Mouse (Mus musculus) hindbrain, embryonic 12.5 days (tissue): ENCODE results near the gene Zbtb20. TPM values are rescaled to one million over a fixed set of nuclear protein-coding genes. Genes with fewer than 3 reads are reported as not detected.

Experiments used
- ATAC-seq: fragments of 200-750 bp; cut with Nextera tagmentation; 2 replicates; pipeline ENCODE4 v1.8.0; 2017; ENCODE audit warnings: moderate TSS enrichment; ENCODE audit not compliant: low FRiP score
- H3K27ac ChIP-seq: fragments of 300-500 bp; sonication (generic); 2 replicates; pipeline ENCODE4 v1.5.1; 2016; ENCODE audit warnings: mild to moderate bottlenecking
- H3K27me3 ChIP-seq: fragments of 300-500 bp; sonication (generic); 2 replicates; pipeline ENCODE4 v1.6.1; 2016; ENCODE audit warnings: mild to moderate bottlenecking
- H3K36me3 ChIP-seq: fragments of 300-500 bp; sonication (generic); 2 replicates; pipeline ENCODE4 v1.6.1; 2016; ENCODE audit warnings: mild to moderate bottlenecking
- H3K4me1 ChIP-seq: fragments of 300-500 bp; sonication (generic); 2 replicates; pipeline ENCODE4 v1.6.1; 2016
- H3K4me2 ChIP-seq: fragments of 300-500 bp; sonication (generic); replicated peaks from 2 replicates; pipeline ENCODE4 v1.6.1; 2016; ENCODE audit warnings: mild to moderate bottlenecking
- H3K4me3 ChIP-seq: fragments of 300-500 bp; sonication (generic); 2 replicates; pipeline ENCODE4 v1.5.1; 2016; ENCODE audit warnings: mild to moderate bottlenecking
- H3K9ac ChIP-seq: fragments of 300-500 bp; sonication (generic); 2 replicates; pipeline ENCODE4 v1.6.1; 2016; ENCODE audit warnings: mild to moderate bottlenecking, moderate library complexity
- H3K9me3 ChIP-seq: fragments of 300-500 bp; sonication (generic); replicated peaks from 2 replicates; pipeline ENCODE4 v1.6.1; 2016; ENCODE audit warnings: mild to moderate bottlenecking
- WGBS: fragments of 180-500 bp; shearing (Covaris S2); methylation state at CpG from one replicate; pipeline ENCODE4 v1.1.7; 2016; 5-methylcytosine and 5-hydroxymethylcytosine counted together
- polyA plus RNA-seq: library from polyadenylated mRNA; unstranded; fragments of >200 nt; fragmentation: Nextera tagmentation; extraction: Ambion mirVana; gene quantifications from 2 replicates; pipeline ENCODE4 v1.2.1, GENCODE M21; 2016

The Zbtb20 gene
- polyA plus RNA-seq, 1 experiment from 2014 or later, result 64.6 TPM

DNA sequence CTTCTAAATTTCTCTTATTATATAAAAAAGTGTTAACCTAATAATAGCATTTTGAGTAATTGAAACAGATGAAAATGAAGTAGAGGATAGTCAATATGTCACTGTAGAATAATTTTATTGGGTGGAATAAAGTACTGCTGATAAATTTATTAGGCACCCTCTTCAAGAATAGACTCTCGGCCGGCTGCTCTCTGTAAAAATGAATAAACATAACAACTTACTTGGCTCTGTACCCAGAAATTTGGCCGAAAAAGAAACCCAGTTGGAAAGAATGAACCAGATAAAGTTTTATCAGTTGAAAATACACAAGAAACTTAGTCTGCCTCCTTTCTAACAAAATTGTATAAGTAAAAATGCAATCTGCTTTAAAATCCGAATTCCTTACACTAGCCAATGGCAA is 527.2 kb downstream of the Zbtb20 start:
- 86% methylated on average over 4 of the region's 4 CpGs for WGBS
- Histone ChIP-seq H3K4me3 (no peak overlapping the region), H3K9me3 (no peaks in the 10 kb centered on the region), H3K27me3 (no peaks in the 10 kb centered on the region), H3K4me2 (no peak overlapping the region), H3K4me1 (peaks cover 5% of the 10 kb centered on the region), H3K27ac (no peak overlapping the region), H3K9ac (no peak overlapping the region), H3K36me3 (no peaks in the 10 kb centered on the region)
- no peak for ATAC-seq

DNA sequence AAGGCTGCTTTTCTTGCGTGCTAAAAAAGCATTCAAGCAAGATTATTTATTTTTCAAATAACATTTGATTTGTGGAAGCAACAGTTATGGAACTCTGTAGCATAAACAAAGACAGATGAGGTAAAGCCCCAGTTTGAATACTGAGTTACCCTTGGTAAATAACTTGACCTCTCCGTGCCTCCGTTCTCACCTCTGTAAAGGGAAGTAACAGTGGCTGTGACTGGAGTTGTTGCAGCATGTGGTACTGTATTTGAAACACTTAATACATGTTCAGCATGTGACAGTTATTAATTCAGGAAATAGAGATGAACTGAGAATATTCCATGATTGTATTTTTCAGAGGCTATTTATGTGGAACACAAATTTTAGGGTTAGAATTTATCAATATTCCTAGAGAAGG is 529.4 kb downstream of the Zbtb20 start:
- Histone ChIP-seq H3K4me1 (peaks cover 11% of the 10 kb centered on the region), H3K36me3 (no peaks in the 10 kb centered on the region), H3K27me3 (no peaks in the 10 kb centered on the region), H3K27ac (no peak overlapping the region), H3K4me3 (no peak overlapping the region), H3K9me3 (no peaks in the 10 kb centered on the region), H3K4me2 (no peak overlapping the region), H3K9ac (no peak overlapping the region)
- WGBS, result 88% methylated on average over 3 of the region's 3 CpGs
- no peak for ATAC-seq

DNA sequence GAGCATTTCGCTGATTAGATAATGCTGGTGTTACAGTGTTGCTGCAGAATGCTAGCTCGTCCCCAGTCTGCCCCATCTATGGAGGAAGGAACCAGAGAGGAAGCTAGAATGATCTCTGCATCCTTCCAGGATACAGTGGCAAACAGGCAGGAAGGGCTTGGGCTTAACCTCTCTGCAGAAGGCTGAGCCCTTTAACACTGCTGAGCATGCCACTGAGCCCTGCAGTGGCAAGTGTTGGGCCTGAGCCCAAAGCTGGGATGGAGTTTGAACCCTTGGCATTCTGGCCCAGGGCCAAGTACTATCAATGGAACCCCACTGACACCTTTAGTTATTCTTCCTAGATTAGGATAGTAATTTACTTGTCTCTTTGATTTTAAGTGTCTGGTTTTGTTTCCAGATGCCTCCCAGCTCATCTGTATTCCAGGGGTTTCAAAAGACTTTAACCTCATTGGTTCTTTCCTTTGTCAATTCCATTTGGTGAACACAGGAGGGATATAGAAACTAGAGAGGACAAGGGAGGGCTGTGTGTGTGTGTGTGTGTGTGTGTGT is 532.0 kb downstream of the Zbtb20 start:
- peak; percentile 50; the same call in 1 of the 2 replicates for ATAC-seq
- 74% methylated on average over 2 of the region's 2 CpGs for WGBS
- no peak overlapping the region; the same call in 1 of the 2 replicates for H3K27ac ChIP-seq

DNA sequence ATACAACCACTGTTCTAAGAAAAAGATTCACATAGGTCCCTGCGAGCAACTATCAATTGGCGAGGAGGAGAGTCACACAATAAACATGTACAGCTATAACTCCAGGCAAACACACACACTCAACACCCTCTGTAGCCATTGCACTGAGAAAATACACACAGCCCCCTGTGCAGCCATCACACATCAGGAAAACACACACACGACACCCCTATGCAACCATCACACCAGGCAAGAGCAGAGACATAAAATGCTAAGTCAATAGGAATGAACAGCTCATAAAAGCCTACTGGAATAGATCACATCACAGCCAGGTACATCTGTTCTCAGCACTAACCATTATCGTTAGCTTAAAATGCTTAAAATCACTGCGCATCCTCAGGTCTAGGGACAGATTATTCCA is 532.9 kb downstream of the Zbtb20 start:
- 93% methylated on average over 5 of the region's 5 CpGs for WGBS
- no peak for ATAC-seq
- H3K36me3 ChIP-seq, result no peaks in the 10 kb centered on the region
- no peak overlapping the region for H3K4me3 ChIP-seq
- peaks cover 11% of the 10 kb centered on the region for H3K4me1 ChIP-seq
- H3K4me2 ChIP-seq, result no peak overlapping the region
- no peak overlapping the region for H3K27ac ChIP-seq
- no peaks in the 10 kb centered on the region for H3K9me3 ChIP-seq
- no peak overlapping the region for H3K9ac ChIP-seq
- no peaks in the 10 kb centered on the region for H3K27me3 ChIP-seq

More for the DNA sequence above, 532.0 kb downstream of the Zbtb20 start:
- H3K4me3 ChIP-seq, result no peak overlapping the region
- 0 out of 2 replicates have a peak overlapping the region, but pooled peaks have one; percentile 8 for H3K9ac ChIP-seq
- no peak overlapping the region for H3K4me2 ChIP-seq
- H3K27me3 ChIP-seq, result no peaks in the 10 kb centered on the region
- H3K9me3 ChIP-seq, result no peaks in the 10 kb centered on the region
- no peaks in the 10 kb centered on the region for H3K36me3 ChIP-seq
- H3K4me1 ChIP-seq, result peaks cover 11% of the 10 kb centered on the region

DNA sequence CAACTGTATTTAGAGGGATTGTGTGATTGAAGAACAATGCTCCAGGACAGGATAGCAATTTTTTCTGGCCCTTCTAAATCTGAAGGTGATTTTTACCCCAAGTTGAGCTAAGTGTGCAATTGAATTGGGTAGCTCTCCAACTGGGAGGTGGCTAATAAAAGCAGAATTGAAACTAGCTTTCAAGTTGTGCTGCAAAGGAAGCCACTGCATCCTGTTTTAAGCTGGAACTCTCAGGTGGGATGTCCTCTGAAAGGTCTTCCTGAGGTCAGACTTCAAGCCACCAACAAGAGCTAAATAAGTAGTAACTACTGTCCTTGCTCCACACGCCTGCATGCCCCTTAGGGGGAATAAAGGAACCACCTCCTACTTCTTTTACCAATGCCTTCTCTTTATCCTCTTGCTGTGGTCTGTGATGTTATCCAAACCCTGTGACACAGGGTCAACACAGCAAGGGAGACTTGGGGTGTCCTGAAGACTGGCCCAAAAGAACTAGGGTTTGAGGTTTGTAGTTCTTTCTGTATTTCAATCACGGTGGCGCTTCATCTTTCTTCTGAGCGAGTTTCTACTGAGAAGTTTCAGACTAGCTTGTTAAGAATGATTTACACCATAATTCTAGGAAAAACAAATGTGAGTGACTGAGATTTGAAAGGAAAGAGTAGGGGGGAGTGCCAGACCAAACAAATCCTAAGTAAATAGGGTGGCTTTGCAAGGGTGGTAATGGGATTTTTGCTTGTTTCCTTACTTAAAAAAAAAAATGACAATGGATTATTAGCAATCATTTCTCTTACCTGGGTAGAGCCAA is 533.6 kb downstream of the Zbtb20 start:
- Histone ChIP-seq H3K4me1 (peaks cover 11% of the 10 kb centered on the region), H3K36me3 (no peaks in the 10 kb centered on the region), H3K9me3 (no peaks in the 10 kb centered on the region), H3K4me2 (no peak overlapping the region), H3K9ac (no peak overlapping the region), H3K27me3 (no peaks in the 10 kb centered on the region), H3K4me3 (no peak overlapping the region), H3K27ac (no peak overlapping the region)
- 68% methylated on average over 4 of the region's 4 CpGs for WGBS
- ATAC-seq, result no peak

DNA sequence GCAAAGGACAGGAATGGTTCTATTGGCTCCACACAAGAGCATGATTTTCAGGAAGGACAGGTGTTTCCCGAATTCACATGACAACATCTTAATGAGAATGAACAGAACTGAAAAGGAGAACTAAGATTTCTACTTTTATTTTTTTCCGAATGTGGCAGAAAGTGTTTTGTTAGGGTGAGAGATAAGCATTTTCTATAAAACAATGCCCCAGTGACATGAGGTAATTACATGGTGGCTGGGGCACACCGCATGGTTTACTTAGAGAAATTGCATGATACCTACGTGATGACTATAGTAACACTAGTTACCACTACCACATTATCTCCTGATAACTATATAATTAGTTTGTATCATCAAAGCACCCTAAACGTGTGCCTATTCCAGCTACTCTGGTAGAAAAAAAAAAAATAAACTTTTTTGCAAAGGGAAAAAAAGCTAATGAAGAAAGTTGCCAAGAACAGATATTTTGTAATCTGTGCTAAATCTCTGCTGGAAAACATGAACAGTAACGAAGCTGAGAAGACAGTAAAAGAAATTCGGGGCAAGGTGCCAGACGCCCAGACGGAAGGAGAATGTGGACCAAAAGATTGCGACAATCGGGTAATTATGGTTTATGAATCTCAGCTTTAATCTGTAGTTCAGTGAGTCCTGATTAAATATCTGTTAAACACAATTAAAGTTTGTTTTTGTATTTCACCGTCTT is 534.4 kb downstream of the Zbtb20 start:
- Histone ChIP-seq H3K9ac (no peak overlapping the region), H3K4me1 (peaks cover 11% of the 10 kb centered on the region), H3K36me3 (no peaks in the 10 kb centered on the region), H3K4me3 (no peak overlapping the region), H3K9me3 (no peaks in the 10 kb centered on the region), H3K4me2 (no peak overlapping the region), H3K27me3 (no peaks in the 10 kb centered on the region), H3K27ac (no peak overlapping the region)
- ATAC-seq, result no peak
- 90% methylated on average over 12 of the region's 12 CpGs for WGBS

DNA sequence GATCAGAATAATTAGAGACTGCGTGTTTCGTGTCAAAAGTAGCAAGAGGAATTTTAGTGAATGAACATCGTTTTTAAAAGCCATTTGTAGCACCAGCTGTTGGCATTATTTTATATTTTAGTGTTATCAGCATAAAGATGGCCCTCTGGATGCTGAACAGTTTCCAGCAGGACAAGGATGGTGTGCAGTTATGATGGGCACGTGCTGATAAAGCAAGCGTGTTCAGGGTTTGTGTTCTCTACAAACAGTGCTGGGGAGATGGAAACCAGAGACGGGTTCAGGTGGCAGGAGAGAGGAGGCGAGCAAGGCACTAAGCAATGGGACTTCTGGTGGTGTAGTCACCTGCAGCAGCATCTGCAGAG is 534.9 kb downstream of the Zbtb20 start:
- Histone ChIP-seq H3K27me3 (no peaks in the 10 kb centered on the region), H3K9me3 (no peaks in the 10 kb centered on the region), H3K27ac (no peak overlapping the region), H3K36me3 (no peaks in the 10 kb centered on the region), H3K9ac (no peak overlapping the region), H3K4me2 (no peak overlapping the region), H3K4me3 (no peak overlapping the region), H3K4me1 (peaks cover 12% of the 10 kb centered on the region)
- no peak for ATAC-seq
- WGBS, result 90% methylated on average over 7 of the region's 7 CpGs

DNA sequence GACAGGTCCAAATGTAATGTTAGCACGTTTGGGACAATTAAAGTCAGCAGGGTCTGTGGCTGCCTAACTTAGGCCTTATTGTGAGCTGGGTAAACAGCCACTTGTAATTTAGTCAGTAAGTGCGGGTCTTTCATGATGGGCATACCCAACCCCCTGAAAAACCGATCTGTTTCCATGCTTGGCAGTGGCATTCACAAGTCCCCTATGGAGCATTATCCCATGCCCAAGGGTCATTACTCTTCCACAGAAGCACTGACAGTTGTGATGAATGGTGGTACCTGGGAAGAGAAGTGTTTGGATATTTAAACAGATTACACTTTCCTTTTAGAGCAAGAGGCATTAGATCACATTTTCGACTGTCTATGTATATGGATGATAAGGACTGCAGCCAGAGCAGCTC is 540.2 kb downstream of the Zbtb20 start:
- no peaks in the 10 kb centered on the region for H3K27me3 ChIP-seq
- peaks cover 5% of the 10 kb centered on the region for H3K4me1 ChIP-seq
- H3K9me3 ChIP-seq, result no peaks in the 10 kb centered on the region
- WGBS, result 39% methylated on average over 4 of the region's 4 CpGs
- peak; percentile 40; the same call in 1 of the 2 replicates for ATAC-seq
- no peak overlapping the region for H3K27ac ChIP-seq
- H3K9ac ChIP-seq, result no peak overlapping the region
- H3K36me3 ChIP-seq, result no peaks in the 10 kb centered on the region
- H3K4me3 ChIP-seq, result no peak overlapping the region
- no peak overlapping the region for H3K4me2 ChIP-seq

DNA sequence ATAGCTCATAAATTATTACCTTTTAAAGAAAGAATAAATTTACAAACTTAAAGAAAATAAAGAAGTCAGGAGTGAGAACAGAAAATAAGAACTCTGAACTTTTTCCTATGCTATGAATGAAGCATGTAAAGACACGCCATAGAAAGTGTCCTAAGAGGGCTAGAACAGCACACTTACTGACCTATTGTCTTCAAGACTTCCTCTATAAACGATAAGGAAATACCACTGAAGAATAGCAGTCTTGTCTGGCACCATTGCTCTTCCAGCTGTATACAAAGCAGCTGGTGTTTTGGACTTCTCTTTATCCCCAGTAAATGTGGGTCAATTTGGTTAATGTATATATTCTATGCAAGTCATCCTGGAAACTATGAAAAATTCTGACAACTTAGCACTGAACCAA is 544.2 kb downstream of the Zbtb20 start:
- WGBS, result 66% methylated on average over 2 of the region's 2 CpGs
- H3K4me3 ChIP-seq, result no peak overlapping the region
- ATAC-seq, result no peak
- no peaks in the 10 kb centered on the region for H3K36me3 ChIP-seq
- no peak overlapping the region for H3K27ac ChIP-seq
- peaks cover 5% of the 10 kb centered on the region for H3K4me1 ChIP-seq
- H3K4me2 ChIP-seq, result no peak overlapping the region
- no peaks in the 10 kb centered on the region for H3K27me3 ChIP-seq
- H3K9ac ChIP-seq, result no peak overlapping the region
- no peaks in the 10 kb centered on the region for H3K9me3 ChIP-seq

DNA sequence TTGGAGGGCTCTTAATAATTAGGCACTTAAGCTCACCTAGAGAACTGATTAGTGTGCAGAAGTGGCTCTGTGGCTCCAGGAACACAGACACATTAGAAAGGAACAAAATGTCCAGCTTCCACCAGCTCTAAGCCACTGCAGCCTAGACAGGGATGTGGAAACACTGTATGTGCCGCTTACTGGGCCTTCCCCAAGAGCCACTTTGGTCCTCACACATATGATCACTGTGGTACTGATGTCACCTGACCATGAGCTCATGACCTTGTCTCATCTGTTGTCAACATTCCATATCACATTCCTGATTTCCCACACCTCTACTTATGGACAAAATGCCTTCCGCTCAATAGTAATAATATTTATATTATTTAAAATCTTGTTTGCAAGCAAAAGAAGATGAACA is 553.3 kb downstream of the Zbtb20 start:
- H3K36me3 ChIP-seq, result no peaks in the 10 kb centered on the region
- ATAC-seq, result no peak
- H3K9ac ChIP-seq, result no peak overlapping the region
- WGBS, result 89% methylated on average over 2 of the region's 2 CpGs
- H3K27ac ChIP-seq, result no peak overlapping the region
- no peak overlapping the region for H3K4me3 ChIP-seq
- H3K4me2 ChIP-seq, result no peak overlapping the region
- H3K9me3 ChIP-seq, result no peaks in the 10 kb centered on the region
- no peaks in the 10 kb centered on the region for H3K4me1 ChIP-seq
- H3K27me3 ChIP-seq, result no peaks in the 10 kb centered on the region

DNA sequence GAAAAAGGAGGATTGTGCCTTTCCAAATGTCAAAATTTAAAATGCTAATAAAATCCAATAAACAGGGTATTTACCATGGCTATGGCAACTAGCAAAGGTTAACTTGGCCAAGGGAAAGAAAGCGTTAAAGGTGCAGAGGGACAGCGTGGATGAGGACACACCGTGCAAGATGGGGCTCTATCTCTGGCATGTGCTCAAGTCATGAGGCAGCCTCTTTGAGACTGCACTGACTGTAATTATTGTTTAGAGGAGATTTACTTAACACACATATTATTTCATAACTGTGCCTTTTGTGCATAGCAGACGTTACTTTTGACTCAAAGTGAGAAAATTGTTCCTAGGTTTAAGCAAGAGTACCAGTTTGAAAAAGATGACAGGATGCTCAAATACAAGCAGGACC is 554.3 kb downstream of the Zbtb20 start:
- no peaks in the 10 kb centered on the region for H3K4me1 ChIP-seq
- H3K36me3 ChIP-seq, result no peaks in the 10 kb centered on the region
- H3K9me3 ChIP-seq, result no peaks in the 10 kb centered on the region

DNA sequence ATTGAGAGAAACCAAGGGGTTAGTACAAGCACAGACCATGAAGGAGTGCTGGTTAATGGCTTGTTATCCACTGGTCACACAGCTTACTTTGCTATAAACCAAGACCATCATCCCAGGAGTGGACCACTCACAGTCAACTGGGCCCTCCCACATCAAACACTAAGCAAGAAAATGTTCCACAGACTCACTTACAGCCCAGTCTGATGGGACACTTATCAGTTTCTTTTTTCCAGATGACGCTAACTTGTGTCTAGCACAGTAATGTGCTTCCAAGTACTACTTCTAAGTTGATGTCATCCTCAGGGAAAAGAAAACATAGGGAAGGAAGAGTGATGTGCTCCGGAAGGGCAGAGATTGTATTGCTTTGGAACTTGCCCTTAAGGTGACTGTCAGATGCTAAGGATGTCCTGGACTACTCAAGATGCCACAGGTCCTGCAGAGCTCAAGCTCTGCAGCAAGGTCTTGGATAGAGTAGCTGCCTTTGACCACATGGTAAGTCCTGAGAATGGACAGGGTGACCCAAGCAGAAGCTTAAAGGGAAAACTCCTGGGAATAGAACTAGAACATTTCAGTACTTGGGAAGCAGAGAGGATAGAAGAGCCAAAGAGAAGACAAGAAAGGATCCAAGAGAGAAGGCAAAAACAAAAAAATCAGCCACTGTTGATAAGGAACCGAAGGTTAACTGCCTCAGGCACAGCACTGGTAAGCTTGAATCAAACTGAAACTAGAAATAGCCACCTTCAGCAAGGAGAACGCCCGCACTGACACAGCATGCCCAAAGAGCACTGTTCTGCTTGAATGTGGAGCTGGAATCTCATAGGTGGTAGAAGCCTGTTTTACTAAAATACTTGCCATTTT is 556.1 kb downstream of the Zbtb20 start:
- Histone ChIP-seq H3K27ac (no peak overlapping the region), H3K9me3 (no peaks in the 10 kb centered on the region), H3K4me1 (no peaks in the 10 kb centered on the region), H3K27me3 (no peaks in the 10 kb centered on the region), H3K4me2 (no peak overlapping the region), H3K9ac (no peak overlapping the region), H3K4me3 (no peak overlapping the region), H3K36me3 (no peaks in the 10 kb centered on the region)
- WGBS, result 87% methylated on average over 5 of the region's 5 CpGs
- ATAC-seq, result no peak

More for the DNA sequence above, 554.3 kb downstream of the Zbtb20 start:
- Histone ChIP-seq H3K9ac (no peak overlapping the region), H3K4me2 (no peak overlapping the region), H3K27me3 (no peaks in the 10 kb centered on the region), H3K27ac (no peak overlapping the region), H3K4me3 (no peak overlapping the region)
- no peak for ATAC-seq
- WGBS, result 80% methylated on average over 4 of the region's 4 CpGs
